Mouse (Mus musculus) stomach, postnatal 0 days (tissue): Measurements from ENCODE around the gene Dcun1d4.

Experiments
- CTCF ChIP-seq: IDR thresholded peaks from 2 replicates; pipeline ENCODE4 v1.5.1; 2016; ENCODE audit warnings: antibody characterized with exemption, low read depth, mild to moderate bottlenecking, moderate library complexity
- EP300 ChIP-seq: optimal IDR thresholded peaks from 2 replicates; pipeline ENCODE3; 2016; ENCODE audit warnings: antibody characterized with exemption

GRCm38 (mm10) chr5:73544111-73544753, 63.4 kb downstream of the Dcun1d4 start:
- TF ChIP-seq EP300 = no peak
- TF ChIP-seq CTCF = no peak
